Mouse (Mus musculus) activated CD4-positive, CD25-positive, alpha-beta regulatory T cell, adult 9 weeks (primary cell): ENCODE measurements around the gene Acot5. TPM values are rescaled to one million over a fixed set of nuclear protein-coding genes. Genes with fewer than 3 reads are reported as not detected.

Experiments used
- polyA plus RNA-seq: library from polyadenylated mRNA; unstranded; fragments of 100-300 nt; shearing (Covaris generic); gene quantifications from one replicate; pipeline ENCODE4 v1.2.1, GENCODE M21; 2017

Acot5 gene
- not detected for polyA plus RNA-seq

DNA sequence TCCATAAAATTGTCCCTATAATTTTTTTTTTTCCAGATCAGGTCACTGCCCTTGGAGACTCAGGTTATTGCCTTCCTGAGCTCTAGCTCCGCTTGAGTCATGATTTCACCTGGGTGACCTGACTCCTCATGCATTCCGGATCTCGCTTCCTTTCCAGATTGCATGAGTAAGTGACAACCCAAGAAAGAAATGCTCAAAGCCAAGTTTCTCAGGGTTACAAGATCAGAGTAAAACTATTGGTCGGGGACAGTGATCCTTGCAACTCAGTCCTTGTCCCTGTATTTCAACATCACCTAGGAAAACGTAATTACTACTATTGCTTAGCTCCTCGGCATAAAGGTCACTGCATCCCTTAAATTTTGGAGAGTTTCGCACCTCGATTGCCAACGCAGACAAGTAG lies at the start of gene Acot5:
Gene Acot5 (plus strand): TSS at position 340 of the 400 bp plus-strand sequence.

GRCm38 (mm10) chr12:84038241-84038640 lies 30.9 kb upstream of the Acot5 start, which contains the start of gene Acot4:
TSS of gene Acot4 (plus strand) at chr12:84038379.

DNA sequence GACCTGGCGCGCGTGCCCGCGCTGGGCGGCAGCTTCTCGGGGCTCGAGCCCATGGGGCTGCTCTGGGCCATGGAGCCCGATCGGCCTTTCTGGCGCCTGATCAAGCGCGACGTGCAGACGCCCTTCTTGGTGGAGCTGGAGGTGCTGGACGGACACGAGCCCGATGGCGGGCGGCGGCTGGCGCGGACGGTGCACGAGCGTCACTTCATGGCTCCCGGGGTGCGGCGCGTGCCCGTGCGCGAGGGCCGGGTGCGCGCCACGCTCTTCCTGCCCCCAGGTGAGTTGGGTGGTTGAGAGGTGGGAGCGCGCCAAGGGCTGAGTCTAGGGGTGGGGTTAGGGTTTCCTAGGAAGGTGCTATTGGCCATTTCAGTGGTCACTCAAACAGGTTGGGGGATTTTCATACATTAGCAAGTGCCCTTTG lies 30.4 kb upstream of the Acot5 start, which contains the start of gene Gm49366:
Gene Gm49366 (plus strand): TSS at position 245 of the 421 bp plus-strand sequence.

DNA sequence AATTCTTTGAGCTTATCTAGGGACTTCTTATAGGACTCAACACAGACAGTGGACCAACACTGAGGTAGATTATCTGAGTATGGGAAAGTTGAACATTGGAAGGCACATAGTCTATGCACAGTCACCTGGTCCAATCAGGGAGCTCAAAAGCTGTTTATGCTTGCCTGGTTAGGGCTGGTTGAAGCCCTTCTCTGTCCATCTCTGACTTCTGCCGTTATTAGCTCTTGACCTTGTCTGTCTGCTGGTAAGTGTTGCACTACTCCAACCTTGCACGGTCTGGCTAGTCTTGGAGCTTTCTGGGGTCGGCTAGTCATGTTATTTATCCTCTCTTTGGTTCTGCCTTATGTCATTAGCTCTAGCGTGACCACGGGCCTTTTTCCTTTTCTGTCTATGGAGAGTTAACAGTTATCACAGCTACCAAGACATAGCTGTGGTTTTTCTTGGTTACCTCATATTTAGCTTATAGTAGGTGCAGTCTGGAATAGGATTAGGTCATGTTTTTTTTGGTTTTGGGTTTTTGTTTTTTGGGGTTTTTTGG lies 17.1 kb upstream of the Acot5 start, which contains the start of gene Acot3:
Gene Acot3 (plus strand): TSS at position 208 of the 538 bp plus-strand sequence.

DNA sequence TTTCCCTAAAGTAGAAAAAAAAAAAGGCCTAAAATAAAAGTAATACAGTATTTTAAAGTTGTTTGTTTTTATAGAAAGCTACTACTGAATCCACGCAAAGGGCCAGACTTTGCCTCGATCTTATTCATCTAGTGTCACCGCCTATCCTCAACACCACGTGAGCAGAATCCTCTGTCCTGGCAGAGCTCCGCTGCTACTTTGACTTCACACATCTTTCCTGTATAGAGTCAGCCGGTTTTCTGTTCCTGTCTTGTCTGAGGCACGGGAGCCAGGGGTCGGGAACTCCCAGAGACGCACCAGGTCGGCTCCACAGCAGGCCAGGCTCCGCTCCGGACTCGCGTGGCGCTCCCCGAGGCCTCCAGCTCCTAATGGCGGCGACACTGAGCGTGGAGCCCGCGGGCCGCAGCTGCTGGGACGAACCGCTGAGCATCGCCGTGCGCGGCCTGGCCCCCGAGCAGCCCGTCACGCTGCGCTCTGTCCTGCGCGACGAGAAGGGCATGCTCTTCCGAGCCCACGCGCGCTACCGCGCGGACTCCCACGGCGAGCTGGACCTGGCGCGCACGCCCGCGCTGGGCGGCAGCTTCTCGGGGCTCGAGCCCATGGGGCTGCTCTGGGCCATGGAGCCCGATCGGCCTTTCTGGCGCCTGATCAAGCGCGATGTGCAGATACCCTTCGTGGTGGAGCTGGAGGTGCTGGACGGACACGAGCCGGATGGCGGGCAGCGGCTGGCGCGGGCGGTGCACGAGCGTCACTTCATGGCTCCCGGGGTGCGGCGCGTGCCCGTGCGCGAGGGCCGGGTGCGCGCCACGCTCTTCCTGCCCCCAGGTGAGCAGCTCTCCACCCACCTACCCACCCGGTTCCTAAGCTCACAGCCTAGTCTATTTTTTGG lies 31.7 kb downstream of the Acot5 start, which contains the start of gene Acot6:
Gene Acot6 (plus strand): TSS at position 51 of the 889 bp plus-strand sequence.

DNA sequence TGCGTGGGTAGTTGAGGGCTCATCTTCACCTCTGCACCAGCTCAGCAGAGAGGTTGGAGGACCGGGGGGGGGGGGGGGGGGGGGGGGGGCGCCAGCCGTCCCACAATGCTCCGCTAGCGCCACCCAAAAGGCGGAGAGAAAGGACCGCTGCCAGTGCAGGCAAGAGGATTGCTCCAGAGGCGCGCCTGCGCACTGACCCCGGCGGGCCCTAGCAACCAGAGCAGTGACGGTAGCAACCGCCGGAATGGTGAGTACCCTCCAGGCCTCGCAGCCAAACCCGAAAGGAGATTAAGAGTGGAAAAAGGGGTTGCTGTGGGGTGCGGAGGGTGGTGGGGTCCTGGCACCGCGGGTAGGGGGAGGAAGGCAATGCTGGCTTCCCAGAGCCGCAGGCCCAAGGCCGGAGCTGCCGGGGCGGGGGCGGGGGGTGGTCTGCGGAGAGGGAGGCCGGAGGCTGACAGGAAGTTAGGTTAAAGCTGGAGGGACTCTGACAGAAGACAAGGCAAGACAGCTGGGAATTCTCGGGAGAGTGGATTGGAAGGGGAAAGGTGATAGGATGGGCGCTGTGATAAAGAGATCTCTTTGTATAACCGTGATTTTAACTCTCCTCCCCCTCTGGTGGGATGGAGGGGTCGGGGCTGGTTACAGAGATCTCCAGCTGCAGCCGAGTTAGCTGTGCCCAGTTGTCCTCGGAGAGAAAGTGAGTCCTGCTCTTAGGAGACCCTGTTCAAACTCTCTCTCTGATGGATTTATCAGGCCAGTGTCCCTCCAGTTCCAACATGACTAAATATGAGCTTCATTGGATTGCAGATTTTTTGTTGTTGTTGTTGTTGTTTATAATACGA lies 45.2 kb downstream of the Acot5 start, which contains the start of gene Dnal1:
Gene Dnal1 (plus strand): TSS at position 214 of the 842 bp plus-strand sequence.

Other genes with a start within 250 kb of the Acot5 start
- gene Numb, start 147.4 kb upstream of the Acot5 start, polyA plus RNA-seq: 41.6 TPM
- 2.0 TPM for gene Riox1, start 118.7 kb upstream of the Acot5 start, polyA plus RNA-seq
- gene Heatr4, start 84.5 kb upstream of the Acot5 start, polyA plus RNA-seq: not detected
- 1.5 TPM for gene Acot2, start 81.5 kb upstream of the Acot5 start, polyA plus RNA-seq
- not detected for gene Acot1, start 59.8 kb upstream of the Acot5 start, polyA plus RNA-seq
- gene Acot4, start 30.9 kb upstream of the Acot5 start, polyA plus RNA-seq: not detected
- not detected for gene Gm49366, start 30.4 kb upstream of the Acot5 start, polyA plus RNA-seq
- gene Acot3, start 17.2 kb upstream of the Acot5 start, polyA plus RNA-seq: not detected
- 0.75 TPM for gene Acot6, start 31.3 kb downstream of the Acot5 start, polyA plus RNA-seq
- 0.86 TPM for gene Dnal1, start 45.0 kb downstream of the Acot5 start, polyA plus RNA-seq
- gene Pnma1, start 79.2 kb downstream of the Acot5 start, polyA plus RNA-seq: not detected
- gene Elmsan1, start 149.6 kb downstream of the Acot5 start, polyA plus RNA-seq: 28.9 TPM
- 38.0 TPM for gene Ptgr2, start 215.9 kb downstream of the Acot5 start, polyA plus RNA-seq
- gene Zfp410, start 247.5 kb downstream of the Acot5 start, polyA plus RNA-seq: 71.4 TPM